Mouse (Mus musculus) ES-E14 (cell line): ENCODE results near the gene Psg22.
"Not testable (repeated sequence)": the region's sequence is repeated elsewhere in the genome, so short reads cannot be mapped to it uniquely, and the experiment has no call there.

Experiments
- CHD2 ChIP-seq: IDR thresholded peaks from 2 replicates; pipeline ENCODE4 v1.6.1; 2014; ENCODE audit warnings: mild to moderate bottlenecking, low read depth, low read length, inconsistent platforms
- MAFK ChIP-seq: IDR thresholded peaks from 2 replicates; pipeline ENCODE4 v1.6.1; 2014; ENCODE audit warnings: mild to moderate bottlenecking, low read depth, low read length, inconsistent platforms; ENCODE audit not compliant: insufficient read depth
- ZC3H11A ChIP-seq: IDR thresholded peaks from 2 replicates; pipeline ENCODE4 v1.6.1; 2012; ENCODE audit warnings: low read depth, mild to moderate bottlenecking, inconsistent platforms, low read length, borderline replicate concordance
- ZNF384 ChIP-seq: IDR thresholded peaks from 2 replicates; pipeline ENCODE4 v1.6.1; 2012; ENCODE audit warnings: low read depth, low read length, inconsistent platforms

DNA sequence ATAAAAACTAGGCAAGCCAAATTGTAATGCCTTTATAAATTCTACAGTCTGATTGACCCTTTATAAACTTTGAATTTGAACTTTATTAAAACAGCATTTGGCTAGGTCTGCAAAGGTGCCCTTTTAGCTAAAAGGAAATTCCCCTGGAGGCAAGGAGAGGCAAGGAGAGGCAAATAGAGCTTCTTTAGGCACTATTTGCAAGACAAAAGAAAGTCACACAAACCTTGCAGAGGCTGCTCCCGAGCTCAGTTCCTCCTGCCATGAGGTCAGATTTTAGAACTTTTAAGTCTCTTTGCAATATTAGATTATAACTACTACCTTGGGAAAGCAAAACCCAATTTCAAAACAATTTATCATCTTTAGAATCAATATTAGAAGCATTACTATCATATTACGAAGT lies 29.5 kb downstream of the Psg22 start:
- not testable (repeated sequence) for TF ChIP-seq ZC3H11A, ZNF384, MAFK, CHD2
